Mouse (Mus musculus) erythroid progenitor cell, adult 5-6 weeks (primary cell): ENCODE measurements around the gene Cggbp1. TPM values are rescaled to one million over a fixed set of nuclear protein-coding genes. Genes with fewer than 3 reads are reported as not detected.
"Not testable (repeated sequence)": the region's sequence is repeated elsewhere in the genome, so short reads cannot be mapped to it uniquely, and the experiment has no call there.

ENCODE experiments used
- ATAC-seq: replicated peaks from 2 replicates; pipeline ENCODE4 v1.8.0; 2016; ENCODE audit warnings: moderate number of reproducible peaks, mild to moderate bottlenecking, moderate TSS enrichment, inconsistent platforms; ENCODE audit not compliant: poor library complexity, low FRiP score, severe bottlenecking
- total RNA-seq, 2 experiments: library from RNA; stranded (forward) in 1 of 2; stranded (reverse) in 1 of 2; fragments of 150-400 nt in 1 of 2; fragments of 186-747, 209-891 nt in 1 of 2; gene quantifications; 2 replicates each; pipeline versions ENCODE4 v1.2.3 to v1.2.4; 2015 to 2017; ENCODE audit warnings: low replicate concordance in 2 of 2

Gene Cggbp1
- total RNA-seq (2015; ENCODE audit: low replicate concordance), result 51.5 and 76.7 TPM in 2 replicates
- total RNA-seq (2017; ENCODE audit: low replicate concordance), result 54.6 and 57.1 TPM in 2 replicates

DNA sequence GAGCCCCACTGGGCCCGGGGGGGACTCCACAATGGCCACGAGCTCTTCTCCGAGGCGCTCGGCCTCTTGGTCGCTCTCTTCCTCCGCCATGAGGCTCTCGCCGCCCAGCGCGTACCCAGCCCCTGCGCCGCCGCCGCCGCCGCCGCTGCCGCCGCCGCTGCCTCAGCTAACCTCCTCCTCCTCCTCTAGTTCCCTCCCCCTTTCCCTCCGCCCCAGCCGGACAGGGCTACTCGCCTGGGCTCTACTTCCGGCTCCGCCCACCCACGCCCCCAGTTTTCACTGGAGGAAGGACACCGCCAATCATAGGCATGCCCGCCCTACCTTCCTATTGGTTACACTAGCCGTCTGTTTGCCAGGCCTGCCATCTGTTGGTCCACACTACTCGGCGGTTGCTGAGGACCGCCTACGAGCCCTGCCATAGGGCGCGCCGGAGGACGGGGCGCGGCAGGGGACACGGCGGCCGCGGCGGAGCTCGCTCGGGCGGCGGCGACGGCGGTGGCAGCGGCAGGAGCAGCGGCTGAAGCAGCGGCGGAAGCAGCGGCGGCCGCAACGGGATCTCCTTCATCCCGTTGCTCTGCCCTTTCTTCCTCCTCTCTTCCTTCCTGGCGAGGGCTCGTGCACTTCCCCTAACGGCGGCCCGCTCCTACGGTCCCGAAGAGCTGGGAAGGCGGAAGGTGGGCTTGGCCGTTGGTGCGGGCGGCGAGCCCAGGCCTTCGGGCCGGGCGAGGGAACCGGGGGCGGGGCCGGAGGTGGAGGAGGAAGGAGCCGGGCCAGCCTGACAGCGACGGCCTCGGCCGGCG lies at the start of gene Cggbp1, which contains the start of gene Zfp654:
TSS of gene Cggbp1 (plus strand) at position 434 of the 800 bp plus-strand sequence.
TSS of gene Zfp654 (minus strand) at position 90 of the 800 bp plus-strand sequence.
- ATAC-seq, result peak; percentile 96

DNA sequence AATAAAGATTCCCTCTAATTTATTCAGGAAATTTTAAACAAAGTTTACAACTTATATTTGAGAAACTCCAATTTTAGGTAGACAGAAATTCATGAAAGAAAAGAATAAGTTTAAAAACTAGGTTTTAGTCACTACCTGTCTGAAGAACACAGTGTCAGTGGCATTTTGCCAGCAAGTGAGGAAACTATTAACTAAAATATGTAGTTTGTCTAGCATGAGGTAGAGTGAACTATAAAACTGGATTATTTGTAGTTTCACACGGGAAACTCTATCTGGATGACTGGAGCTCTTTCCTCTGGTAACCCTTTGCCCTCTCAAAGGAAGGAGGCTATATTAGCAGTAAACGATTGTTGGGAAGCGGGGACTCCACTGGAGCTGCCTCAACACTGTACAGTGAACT lies 48.8 kb upstream of the Cggbp1 start:
- ATAC-seq, result no peak

DNA sequence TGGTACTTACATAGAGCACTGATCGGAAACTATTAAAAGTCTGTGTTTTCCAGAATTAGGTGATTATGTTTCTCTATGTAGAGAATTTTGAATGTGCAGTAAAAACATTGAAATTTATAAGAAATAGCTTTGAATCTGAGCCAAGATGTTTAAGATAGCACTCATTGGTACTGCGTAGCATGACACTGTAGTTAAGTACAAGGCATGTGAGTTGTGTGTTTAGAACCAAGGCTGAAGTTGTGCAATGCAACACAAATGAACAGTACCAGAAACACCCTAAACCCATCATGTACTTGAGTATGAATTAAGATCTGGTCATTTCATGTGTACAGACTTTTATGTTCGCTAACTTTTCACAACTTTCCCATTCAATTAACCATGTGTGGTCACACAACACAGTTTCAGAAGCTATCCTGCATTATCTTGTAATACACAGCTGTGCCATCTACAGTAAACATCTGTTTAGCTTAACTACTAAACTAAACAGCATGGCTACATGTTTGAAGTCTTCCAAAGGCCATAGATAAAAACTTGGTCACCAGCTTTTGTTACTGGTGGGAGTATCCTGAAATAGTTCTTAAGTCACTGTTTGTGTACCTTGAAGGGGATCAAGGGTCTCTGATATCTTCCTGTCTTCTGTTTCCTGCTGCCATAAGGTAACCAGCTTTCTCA lies 34.6 kb upstream of the Cggbp1 start:
- peak; percentile 76 for ATAC-seq

DNA sequence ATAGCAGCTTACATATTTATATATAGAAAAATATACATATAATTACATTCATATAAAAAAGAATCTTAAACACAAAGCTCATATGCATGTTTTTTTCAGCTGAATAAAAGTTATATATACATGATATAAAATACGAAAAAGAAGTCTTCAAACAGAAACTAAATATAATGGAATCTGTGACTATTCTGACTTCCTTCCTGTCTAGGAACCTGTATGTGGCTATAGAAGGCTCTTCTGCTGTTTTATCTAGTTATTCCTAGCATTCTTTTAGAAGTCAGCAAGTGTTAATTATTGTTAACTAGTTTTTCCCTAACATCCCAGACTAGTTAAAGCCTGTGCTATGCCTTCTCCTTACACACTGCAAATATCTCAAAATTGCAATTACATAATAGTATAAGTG lies 27.9 kb upstream of the Cggbp1 start:
- ATAC-seq, result no peak

DNA sequence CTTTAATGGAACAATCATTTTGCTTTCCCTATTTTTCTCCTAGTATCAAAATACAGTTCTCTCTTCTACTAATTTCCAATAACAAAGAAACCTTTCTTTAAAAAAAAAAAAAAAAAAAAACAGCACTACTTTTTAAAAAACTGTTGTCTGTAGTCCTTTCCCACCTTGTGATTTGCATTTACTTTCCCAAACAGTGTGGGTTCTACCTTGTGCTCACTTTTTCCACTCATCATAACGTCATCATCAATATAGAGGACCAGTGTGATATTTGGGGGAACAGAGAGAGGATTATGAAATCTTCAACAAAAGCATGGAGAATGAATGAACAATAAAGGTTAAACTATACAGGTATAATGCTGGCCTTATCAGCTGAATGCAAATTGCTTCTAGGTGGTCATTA lies 27.3 kb upstream of the Cggbp1 start:
- ATAC-seq, result no peak

DNA sequence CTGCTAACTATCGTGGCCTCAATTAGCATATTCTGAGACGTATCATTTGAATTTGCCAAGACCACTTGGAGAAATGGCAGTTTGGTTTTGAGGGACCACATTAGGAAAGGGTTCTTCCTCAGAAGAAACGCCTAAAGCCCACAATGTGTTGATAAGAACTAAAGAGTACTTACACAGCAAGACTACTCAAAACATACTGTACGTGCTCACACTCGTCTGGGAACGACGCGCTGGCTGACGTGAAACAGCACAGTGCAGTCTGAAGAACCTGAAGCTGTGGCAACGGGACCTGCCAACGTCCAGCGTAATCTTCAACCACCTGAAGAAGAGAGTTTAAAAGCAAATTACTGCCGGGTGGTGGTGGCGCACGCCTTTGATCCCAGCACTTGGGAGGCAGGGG lies 21.5 kb upstream of the Cggbp1 start:
- no peak for ATAC-seq

DNA sequence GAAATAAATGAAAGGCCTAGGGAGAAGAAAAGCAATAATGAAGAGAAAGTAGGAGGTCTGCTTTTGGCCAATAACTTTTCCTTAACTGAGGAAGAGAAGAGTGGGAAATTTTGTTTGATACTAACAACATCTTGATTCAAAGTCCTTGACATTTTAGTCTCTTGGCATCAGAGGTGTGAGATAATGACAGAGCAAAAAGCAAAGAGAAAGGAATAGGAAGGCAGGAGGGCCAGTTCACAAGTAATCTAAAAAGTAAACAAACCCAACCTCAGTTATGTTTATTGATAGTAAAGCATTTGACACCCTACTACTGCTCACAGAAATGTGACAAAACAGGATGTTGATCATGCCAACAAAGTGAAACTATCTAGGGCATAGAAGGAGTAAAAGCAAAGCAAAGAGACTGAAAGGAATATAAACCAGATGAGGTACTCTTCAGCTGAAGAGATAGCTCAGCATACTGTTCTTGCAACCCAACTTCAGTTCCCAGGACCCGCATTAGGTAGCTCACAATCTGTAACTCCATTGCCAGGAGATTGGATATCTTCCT lies 15.7 kb upstream of the Cggbp1 start:
- ATAC-seq, result no peak

DNA sequence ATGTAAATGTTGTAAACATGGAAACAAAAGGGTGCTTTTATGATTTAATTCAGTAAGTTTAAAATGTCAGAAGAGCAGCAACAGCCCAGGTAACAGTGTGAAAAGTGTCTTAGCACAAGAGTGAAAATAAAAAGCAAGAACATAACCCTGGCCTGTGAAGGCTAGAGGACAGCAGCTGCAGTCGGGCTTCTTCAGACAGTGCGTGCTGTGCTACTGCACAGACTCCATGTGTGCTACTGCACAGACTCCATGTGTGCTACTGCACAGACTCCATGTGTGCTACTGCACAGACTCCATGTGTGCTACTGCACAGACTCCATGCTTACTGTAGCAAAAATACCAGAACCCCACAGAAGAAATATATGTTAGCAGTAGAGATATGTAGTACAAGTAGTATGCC lies 15.1 kb upstream of the Cggbp1 start:
- 0 out of 2 replicates have a peak, but pooled peaks have one; percentile 46 for ATAC-seq

DNA sequence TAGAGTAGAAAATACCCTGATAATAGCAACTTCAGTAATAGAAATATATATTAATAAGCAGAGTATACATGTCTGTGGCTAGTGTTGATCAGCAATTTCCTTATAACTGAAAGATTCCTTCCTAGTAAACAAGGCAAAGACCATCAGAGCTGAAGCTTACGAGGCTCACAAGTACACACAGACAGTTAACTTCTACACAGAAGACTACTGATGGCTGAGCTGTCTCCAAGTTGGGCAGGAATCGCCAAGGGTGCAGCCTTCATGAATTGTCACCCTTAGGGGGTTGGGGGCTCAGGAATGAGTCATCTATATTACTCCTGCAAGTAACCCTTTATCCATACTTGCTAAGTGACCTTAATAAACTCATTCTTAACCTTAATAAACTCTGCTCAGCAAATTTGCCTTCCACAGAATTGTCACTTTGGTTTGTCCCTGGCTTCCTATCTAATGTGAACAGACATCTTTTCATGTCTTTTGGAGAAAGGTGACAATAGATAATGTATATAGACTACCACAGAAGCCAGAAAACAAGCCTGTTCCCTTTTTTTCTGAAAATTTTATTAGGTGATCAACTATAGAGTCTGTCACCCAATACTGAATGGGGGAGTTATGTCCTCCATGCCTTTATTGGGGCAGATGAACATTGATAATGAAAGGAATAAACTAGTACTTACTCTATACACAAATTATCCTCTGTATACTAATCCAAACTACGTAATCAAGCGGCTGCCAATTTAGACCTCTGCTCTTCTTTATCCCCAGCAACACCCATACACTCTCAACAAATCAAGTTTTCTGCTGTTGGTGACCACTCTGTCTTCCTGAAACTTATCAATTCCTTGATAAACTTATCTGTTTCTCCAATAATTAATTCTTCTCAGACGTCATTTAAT lies 10.1 kb upstream of the Cggbp1 start:
- ATAC-seq, result peak; percentile 69

DNA sequence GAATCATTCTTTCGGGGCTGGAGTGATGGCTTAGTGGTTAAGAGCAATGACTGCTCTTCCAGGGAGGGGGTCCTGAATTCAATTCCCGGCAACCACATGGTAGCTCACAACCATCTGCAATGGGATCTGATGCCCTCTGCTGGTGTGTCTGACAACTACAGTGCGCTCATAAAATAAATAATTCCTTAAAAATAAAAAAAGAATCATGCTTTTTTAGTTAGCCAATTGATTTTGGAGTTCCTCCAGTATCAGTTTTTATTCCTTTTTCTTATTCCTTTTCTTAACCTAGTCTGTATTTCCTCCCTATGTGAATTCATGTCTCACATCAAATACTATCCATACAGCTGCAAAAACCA lies 9.4 kb upstream of the Cggbp1 start:
- ATAC-seq, result no peak

DNA sequence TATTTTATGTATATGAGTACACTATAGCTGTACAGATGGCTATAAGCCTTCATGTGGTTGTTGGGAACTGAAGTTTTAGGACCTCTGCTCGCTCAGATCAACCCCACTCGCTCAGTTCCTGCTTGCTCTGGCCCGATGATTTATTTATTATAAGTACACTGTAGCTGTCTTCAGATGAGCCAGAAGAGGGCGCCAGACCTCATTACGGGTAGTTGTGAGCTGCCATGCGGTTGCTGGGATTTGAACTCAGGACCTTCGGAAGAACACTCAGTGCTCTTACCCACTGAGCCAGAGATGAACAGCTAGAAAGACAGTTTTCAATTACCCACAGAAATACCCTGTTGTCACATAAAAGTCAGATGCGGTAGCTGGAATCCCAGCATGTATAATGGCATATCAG lies 5.8 kb upstream of the Cggbp1 start:
- no peak for ATAC-seq

DNA sequence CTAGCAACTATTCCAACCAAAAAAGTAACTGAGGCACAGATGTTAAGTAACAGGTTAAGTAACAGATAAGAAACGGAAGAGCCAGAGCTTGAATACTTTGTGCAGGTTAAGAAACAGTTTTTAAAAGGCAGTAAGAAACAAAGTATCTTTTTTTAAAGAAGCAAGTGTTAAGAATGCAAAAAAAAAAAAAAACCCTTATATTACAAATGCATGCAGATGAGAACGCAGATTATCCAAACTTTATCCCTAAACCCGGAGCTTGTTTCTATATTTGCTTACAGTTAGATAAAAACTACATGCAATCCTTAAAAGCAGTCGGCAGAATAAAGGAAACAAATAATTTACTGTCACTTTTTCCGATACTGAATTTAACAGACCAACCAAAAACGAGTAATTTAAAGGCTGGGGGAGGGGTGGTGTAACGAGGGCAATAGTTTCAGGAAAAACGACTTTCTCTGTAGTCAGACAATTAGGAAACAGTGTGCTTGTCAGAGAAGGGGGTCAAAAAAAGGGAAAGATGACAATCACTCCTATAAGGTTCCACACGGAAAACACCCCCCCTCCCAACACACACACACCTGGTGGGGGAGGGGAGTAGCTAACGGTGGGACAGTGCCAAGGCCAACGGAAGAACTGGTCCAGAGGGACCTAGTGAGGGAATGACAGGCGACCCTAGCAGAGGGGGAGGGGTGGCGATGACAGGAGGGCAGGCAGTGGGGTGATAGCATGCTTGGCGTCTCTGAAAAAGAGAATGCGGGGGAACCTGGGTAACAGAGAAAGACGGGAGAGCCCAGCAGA lies 1.3 kb upstream of the Cggbp1 start:
- 0 out of 2 replicates have a peak, but pooled peaks have one; percentile 3 for ATAC-seq

DNA sequence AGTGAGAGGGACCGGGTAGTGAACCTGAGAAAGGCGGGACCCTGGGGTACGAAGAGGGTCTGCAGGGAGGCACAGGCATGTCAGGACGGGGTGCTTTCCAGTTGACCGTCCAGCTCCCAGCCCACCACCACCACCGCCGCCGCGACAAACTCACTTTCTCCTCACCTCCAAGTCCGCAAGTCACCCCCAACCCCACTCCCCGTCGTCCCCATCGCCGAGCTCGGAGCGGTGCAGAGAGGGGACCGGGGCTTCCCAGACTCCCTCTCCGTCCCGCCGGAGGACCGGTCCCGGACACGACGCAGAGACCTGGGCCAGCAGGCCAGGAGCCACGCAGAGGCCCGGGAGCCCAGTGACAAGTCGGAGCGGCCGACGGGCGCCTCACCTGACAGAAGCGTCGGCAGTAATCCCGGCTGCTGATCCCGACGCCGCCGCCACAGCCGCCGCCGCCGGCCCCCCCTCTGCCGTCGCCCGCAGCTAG lies 672 bp upstream of the Cggbp1 start:
- peak; percentile 36 for ATAC-seq

DNA sequence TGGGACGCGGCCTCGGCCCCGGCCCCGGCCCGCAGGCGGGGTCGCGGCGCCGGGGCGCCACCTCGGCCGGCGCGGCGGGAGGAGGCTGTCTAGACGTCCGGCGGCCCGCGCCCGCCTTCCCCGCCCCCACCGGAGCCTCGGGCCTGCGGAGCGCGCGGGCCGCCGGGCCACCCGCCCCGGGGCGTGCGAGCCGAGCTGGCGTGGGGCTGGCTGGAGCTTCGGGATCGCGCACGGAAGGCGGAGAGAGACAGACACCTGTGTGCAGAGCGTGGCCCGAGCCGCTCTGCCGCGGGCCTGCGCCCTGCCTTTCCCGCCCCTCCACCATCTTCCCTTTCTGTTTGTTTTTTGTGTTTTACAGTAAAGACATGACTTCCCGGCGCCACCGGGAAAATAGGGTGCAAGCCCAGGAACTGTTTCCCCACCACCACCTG lies 660 bp downstream of the Cggbp1 start:
- peak; percentile 40; the same call in 1 of the 2 replicates for ATAC-seq

DNA sequence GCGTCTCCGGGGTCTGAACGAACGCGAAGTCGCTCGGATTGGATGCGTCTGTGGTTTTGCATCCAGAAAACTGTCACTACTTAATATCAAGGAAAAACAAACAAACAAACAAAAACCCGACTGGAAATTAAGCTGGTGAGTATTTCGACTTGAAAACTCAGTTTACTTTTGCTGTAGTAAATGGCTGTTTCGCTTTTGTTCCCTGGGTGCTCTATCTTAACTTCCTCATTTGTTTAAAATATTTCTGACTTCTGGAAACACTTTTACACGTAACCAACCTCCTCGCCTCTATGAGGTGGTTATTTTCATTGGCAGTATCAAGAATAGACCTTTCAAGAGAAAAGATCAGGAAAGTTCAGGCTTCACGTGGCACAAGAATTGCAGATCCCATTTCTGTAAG lies 1.1 kb downstream of the Cggbp1 start:
- ATAC-seq, result no peak

DNA sequence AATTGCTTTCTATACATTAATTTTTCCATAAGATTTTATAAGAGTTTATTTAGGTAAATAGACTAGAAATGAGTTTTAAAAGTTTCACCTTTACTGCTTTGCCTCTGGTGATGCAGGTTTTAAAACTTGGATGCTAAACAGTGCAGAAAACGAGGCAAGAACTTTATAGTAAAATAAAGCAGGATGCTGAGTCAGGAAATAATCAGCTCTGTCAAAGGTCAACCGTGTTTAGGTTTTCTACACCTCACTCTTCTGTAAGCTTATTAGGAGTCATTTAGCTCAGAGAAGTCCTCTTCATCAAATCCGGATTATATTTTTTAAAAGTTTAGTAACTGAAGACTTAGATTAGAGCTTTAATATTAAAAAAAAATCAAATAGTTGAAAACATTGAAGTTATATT lies 5.2 kb downstream of the Cggbp1 start:
- ATAC-seq, result no peak

DNA sequence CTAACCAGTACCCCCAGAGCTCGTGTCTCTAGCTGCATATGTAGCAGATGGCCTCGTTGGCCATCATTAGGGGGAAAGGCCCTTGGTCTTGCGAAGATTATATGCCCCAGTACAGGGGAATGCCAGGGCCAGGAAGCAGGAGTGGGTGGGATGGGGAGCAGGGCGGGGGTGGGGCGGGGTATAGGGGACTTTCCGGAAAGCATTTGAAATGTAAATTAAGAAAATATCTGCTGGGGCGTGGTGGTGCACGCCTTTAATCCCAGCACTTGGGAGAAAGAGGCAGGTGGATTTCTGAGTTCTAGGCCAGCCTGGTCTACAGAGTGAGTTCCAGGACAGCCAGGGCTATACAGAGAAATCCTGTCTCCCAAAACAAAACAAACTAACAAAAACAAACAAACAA lies 14.0 kb downstream of the Cggbp1 start:
- not testable (repeated sequence) for ATAC-seq

DNA sequence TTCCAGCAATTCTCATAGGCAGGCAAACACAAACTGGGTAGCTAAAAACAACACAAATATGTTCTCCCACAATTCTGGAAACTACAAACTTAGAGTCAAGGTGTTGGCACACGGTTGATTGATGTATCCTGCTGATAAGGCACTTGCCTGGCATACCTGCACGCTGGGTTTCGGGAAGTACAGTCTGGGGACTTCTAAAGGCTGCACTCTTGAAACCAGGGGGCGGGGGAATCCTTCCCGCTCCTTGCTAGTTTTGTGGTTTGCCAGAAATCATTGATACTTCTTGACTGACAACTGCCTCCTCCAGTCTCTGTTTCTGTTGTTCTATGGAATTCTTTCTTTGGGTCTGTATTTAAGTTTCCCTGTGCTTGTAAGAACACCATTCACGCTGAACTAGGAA lies 16.8 kb downstream of the Cggbp1 start:
- no peak for ATAC-seq

DNA sequence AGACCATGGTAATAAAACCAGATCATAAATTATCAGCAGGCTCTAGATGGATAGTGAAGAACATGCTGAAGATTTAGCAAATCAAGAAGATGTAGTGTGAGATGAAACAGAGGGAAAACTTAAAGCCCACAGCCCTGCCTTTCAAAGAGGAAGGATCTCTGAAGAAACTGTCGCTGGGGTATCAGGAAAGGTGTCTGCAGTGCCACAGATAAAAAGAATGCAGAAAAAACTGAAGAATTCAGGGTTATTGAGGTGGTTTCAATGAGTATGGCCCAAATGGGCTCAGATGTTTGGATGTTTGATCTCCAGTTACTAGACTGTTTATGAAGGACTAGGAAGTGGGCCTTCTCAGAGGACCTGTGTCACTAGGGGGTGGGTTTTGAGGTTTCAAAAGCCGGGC lies 17.8 kb downstream of the Cggbp1 start:
- ATAC-seq, result no peak
